ENCODE assay signal across 24 mouse cellular contexts in genomic region chr5:129664090-129664489, GRCm38 (mm10). TPM values are rescaled to one million over a fixed set of nuclear protein-coding genes. Genes with fewer than 3 reads are reported as not detected.
"Had no signal": no experiment of that assay in that cellular context is flagged by ENCODE, and none has a peak within 500 bp of the region (broad histone marks: within the 10 kb centered on the region; RNA-seq: fewer than 3 reads in every experiment).

No protein-coding gene starts in this region.

- H3K4me3 ChIP-seq: liver, embryonic 15.5 days; midbrain, embryonic 10.5 days; midbrain, embryonic 12.5 days; myocyte; neural tube, embryonic 12.5 days had no signal

- ATAC-seq: midbrain, embryonic 16.5 days had no signal

- H3K27me3 ChIP-seq: liver, embryonic 15.5 days; midbrain, embryonic 12.5 days; neural tube, embryonic 12.5 days had no signal

- H3K9me3 ChIP-seq: liver, embryonic 15.5 days; midbrain, embryonic 10.5 days; midbrain, embryonic 12.5 days; neural tube, embryonic 12.5 days had no signal

- H3K4me2 ChIP-seq: liver, embryonic 15.5 days; lung, embryonic 14.5 days; midbrain, embryonic 12.5 days; neural tube, embryonic 12.5 days had no signal

- DNase-seq: lung, adult 18-20 months; lung, embryonic 14.5 days; lung, postnatal 10 days; midbrain, embryonic 14.5 days; retina, postnatal 1 day; right cerebral cortex, adult 18-20 months; right cerebral cortex, postnatal 25 days; right cerebral cortex, postnatal 4 days; spleen, adult 18-20 months; thymus, adult 18-20 months; thymus, postnatal 14 days; thymus, postnatal 36 days had no signal

- H3K27ac ChIP-seq: liver, embryonic 15.5 days; midbrain, embryonic 10.5 days; midbrain, embryonic 12.5 days; neural tube, embryonic 12.5 days had no signal

- H3K9ac ChIP-seq: liver, embryonic 15.5 days; lung, embryonic 14.5 days; midbrain, embryonic 12.5 days; neural tube, embryonic 12.5 days had no signal

RNA-seq across cellular contexts. Expression of gene Sept14, which starts 44.2 kb away (rescaled TPM):
- polyA plus RNA-seq: liver, embryonic 15.5 days; lung, embryonic 14.5 days; lung, embryonic 16.5 days; midbrain, embryonic 10.5 days; midbrain, embryonic 12.5 days; midbrain, embryonic 14.5 days; midbrain, embryonic 16.5 days; neural tube, embryonic 12.5 days; neural tube, embryonic 14.5 days; small intestine, adult 2 months; stomach, embryonic 14.5 days; stomach, embryonic 16.5 days; thymus, postnatal 0 days had no signal
